Mouse (Mus musculus): ENCODE measurements around the gene Smim6. TPM values are rescaled to one million over a fixed set of nuclear protein-coding genes. Genes with fewer than 3 reads are reported as not detected.

Smim6 gene
- polyA plus RNA-seq, 1 experiment: 13.1 TPM

- Histone ChIP-seq H3K4me3 (replicated peaks; ENCODE audit: control insufficient read depth, low read depth, low read length) (no peak overlapping the region), H3K4me1 (ENCODE audit: control insufficient read depth, insufficient read depth, low read length) (peaks cover 9% of the 10 kb centered on the region), H3K27ac (ENCODE audit: control insufficient read depth, insufficient read depth, low read depth, low read length, poor library complexity) (no peak overlapping the region)
- WGBS: 88% methylated on average over 4 of the region's 4 CpGs
- no peak for TF ChIP-seq POLR2A (IDR thresholded peaks at IDR 0.05; ENCODE audit: borderline replicate concordance, control insufficient read depth, low read depth, low read length)
- TF ChIP-seq CTCF (IDR thresholded peaks at IDR 0.05; ENCODE audit: control insufficient read depth, insufficient read depth, low read length): no peak
Measured at GRCm38 (mm10) chr11:115916579-115916978, 4.8 kb downstream of the Smim6 start.

DNA sequence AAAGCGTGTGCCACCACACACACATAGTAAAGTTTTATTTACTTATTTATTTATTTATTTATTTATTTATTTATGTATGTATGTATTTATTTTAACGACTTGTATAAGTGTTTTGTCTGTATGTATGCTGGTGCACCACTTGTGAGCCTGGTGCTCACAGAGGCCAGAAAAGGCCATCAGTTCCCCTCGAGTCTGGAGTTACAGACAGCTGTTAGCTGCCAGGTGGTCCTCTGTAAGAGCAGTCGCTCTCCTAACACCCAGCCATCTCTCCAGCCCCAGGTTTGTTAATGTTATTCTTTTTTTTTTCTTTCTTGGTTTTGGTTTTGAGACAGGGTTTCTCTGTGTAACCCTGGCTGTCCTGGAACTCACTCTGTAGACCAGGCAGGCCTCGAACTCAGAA is 6.8 kb downstream of the Smim6 start:
- H3K27ac ChIP-seq (ENCODE audit: control insufficient read depth, insufficient read depth, low read depth, low read length, poor library complexity): peak overlapping the region; percentile 53; the same call in 1 of the 2 replicates
- 76% methylated on average over 5 of the region's 5 CpGs for WGBS

GRCm38 (mm10) chr11:115919073-115919472 is 7.3 kb downstream of the Smim6 start:
- TF ChIP-seq POLR2A (IDR thresholded peaks at IDR 0.05; ENCODE audit: borderline replicate concordance, control insufficient read depth, low read depth, low read length) (no peak), CTCF (IDR thresholded peaks at IDR 0.05; ENCODE audit: control insufficient read depth, insufficient read depth, low read length) (no peak)
- Histone ChIP-seq H3K4me1 (ENCODE audit: control insufficient read depth, insufficient read depth, low read length) (no peaks in the 10 kb centered on the region; the same call in 1 of the 2 replicates), H3K4me3 (replicated peaks; ENCODE audit: control insufficient read depth, low read depth, low read length) (no peak overlapping the region), H3K27ac (ENCODE audit: control insufficient read depth, insufficient read depth, low read depth, low read length, poor library complexity) (peak overlapping the region; percentile 22; the same call in 1 of the 2 replicates)
- 62% methylated on average over 5 of the region's 5 CpGs for WGBS

More for the DNA sequence above, 6.8 kb downstream of the Smim6 start:
- H3K4me1 ChIP-seq (ENCODE audit: control insufficient read depth, insufficient read depth, low read length): no peaks in the 10 kb centered on the region; the same call in 1 of the 2 replicates
- H3K4me3 ChIP-seq (replicated peaks; ENCODE audit: control insufficient read depth, low read depth, low read length): no peak overlapping the region
- TF ChIP-seq CTCF (IDR thresholded peaks at IDR 0.05; ENCODE audit: control insufficient read depth, insufficient read depth, low read length): no peak
- no peak for TF ChIP-seq POLR2A (IDR thresholded peaks at IDR 0.05; ENCODE audit: borderline replicate concordance, control insufficient read depth, low read depth, low read length)

DNA sequence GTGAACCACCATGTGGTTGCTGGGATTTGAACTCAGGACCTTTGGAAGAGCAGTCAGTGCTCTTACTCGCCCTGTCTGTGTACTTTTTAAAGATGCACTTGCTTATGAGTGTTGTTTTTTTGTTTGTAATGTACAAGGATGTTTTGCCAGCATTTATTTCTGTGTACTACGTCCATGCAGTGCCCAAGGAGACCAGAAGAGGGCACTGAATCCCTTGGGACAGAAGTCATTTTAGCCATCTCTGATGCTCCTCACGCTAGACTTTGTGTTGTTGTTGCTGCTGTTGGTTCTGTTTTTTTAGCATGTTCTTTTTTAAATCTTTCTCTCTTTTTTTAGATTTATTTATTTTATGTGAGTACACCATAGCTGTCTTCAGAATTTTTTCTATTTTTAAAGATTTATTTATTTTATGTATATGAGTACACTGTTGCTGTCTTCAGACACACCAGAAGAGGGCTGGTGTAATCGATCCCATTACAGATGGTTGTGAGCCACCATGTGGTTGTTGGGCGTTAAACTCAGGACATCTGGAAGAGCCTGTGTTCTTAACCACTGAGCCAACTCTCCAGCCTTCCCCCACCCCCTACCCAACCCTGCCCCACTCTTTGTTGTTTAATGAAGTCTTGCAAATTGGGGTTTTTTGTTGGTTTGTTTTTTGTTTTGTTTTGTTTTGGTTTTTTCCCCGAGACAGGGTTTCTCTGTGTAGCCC is 8.4 kb downstream of the Smim6 start:
- TF ChIP-seq CTCF (IDR thresholded peaks at IDR 0.05; ENCODE audit: control insufficient read depth, insufficient read depth, low read length) (peak; percentile 44; the same call in 1 of the 2 replicates), POLR2A (IDR thresholded peaks at IDR 0.05; ENCODE audit: borderline replicate concordance, control insufficient read depth, low read depth, low read length) (no peak)
- H3K27ac ChIP-seq (ENCODE audit: control insufficient read depth, insufficient read depth, low read depth, low read length, poor library complexity): no peak overlapping the region
- WGBS: 21% methylated on average over 6 of the region's 6 CpGs
- H3K4me3 ChIP-seq (replicated peaks; ENCODE audit: control insufficient read depth, low read depth, low read length): no peak overlapping the region
- no peaks in the 10 kb centered on the region; the same call in 1 of the 2 replicates for H3K4me1 ChIP-seq (ENCODE audit: control insufficient read depth, insufficient read depth, low read length)

- TF ChIP-seq POLR2A (IDR thresholded peaks at IDR 0.05; ENCODE audit: borderline replicate concordance, control insufficient read depth, low read depth, low read length) (no peak), CTCF (IDR thresholded peaks at IDR 0.05; ENCODE audit: control insufficient read depth, insufficient read depth, low read length) (no peak)
- WGBS: 89% methylated on average over 1 of the region's 1 CpGs
- Histone ChIP-seq H3K4me3 (replicated peaks; ENCODE audit: control insufficient read depth, low read depth, low read length) (no peak overlapping the region), H3K4me1 (ENCODE audit: control insufficient read depth, insufficient read depth, low read length) (no peaks in the 10 kb centered on the region; the same call in 1 of the 2 replicates), H3K27ac (ENCODE audit: control insufficient read depth, insufficient read depth, low read depth, low read length, poor library complexity) (no peak overlapping the region)
Measured at GRCm38 (mm10) chr11:115921986-115922385, 10.2 kb downstream of the Smim6 start.

DNA sequence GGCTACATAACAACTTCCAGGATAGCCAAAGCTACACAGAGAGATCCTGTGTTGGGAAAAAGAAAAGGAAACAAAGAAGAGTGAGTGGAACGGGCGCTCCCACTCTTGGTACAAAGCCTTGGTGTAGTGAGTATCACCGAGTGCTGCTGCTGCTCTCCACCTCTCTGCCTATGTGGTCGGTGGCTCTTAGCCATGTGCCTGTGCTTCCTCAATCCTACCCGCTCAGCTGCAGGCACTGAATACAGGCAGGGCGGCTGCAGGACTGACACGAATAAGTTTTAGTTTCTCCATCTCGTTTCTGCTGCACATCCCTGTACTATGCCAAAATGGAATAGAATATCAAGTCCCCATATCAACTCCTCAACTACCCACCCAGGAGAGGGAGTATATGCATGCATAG is 17.2 kb downstream of the Smim6 start:
- WGBS: 70% methylated on average over 8 of the region's 8 CpGs
- H3K4me3 ChIP-seq (replicated peaks; ENCODE audit: control insufficient read depth, low read depth, low read length): no peak overlapping the region
- peak overlapping the region; percentile 47 for H3K27ac ChIP-seq (ENCODE audit: control insufficient read depth, insufficient read depth, low read depth, low read length, poor library complexity)
- no peaks in the 10 kb centered on the region; the same call in 1 of the 2 replicates for H3K4me1 ChIP-seq (ENCODE audit: control insufficient read depth, insufficient read depth, low read length)
- no peak for TF ChIP-seq CTCF (IDR thresholded peaks at IDR 0.05; ENCODE audit: control insufficient read depth, insufficient read depth, low read length)
- no peak for TF ChIP-seq POLR2A (IDR thresholded peaks at IDR 0.05; ENCODE audit: borderline replicate concordance, control insufficient read depth, low read depth, low read length)

DNA sequence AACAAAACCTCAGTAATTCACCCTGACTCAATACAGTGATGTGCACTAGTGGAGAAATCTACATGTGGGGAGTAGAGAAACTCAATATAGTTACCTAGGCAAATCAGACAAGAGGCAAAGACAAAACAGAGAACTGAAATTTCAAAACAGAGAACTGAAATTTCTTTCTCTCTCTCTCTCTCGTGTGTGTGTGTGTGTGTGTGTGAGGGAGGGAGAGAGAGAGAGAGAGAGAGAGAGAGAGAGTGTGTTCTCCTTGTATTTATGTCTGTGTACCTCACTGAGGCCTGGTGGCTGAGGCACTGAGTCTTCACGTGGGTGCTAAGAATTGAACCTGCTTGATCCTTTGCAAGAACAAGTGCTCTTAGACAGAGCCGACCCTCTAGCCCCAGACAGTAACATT is 18.0 kb downstream of the Smim6 start:
- TF ChIP-seq POLR2A (IDR thresholded peaks at IDR 0.05; ENCODE audit: borderline replicate concordance, control insufficient read depth, low read depth, low read length) (no peak), CTCF (IDR thresholded peaks at IDR 0.05; ENCODE audit: control insufficient read depth, insufficient read depth, low read length) (no peak)
- H3K27ac ChIP-seq (ENCODE audit: control insufficient read depth, insufficient read depth, low read depth, low read length, poor library complexity): no peak overlapping the region
- H3K4me3 ChIP-seq (replicated peaks; ENCODE audit: control insufficient read depth, low read depth, low read length): no peak overlapping the region
- H3K4me1 ChIP-seq (ENCODE audit: control insufficient read depth, insufficient read depth, low read length): no peaks in the 10 kb centered on the region; the same call in 1 of the 2 replicates
- WGBS: 43% methylated on average over 3 of the region's 3 CpGs

DNA sequence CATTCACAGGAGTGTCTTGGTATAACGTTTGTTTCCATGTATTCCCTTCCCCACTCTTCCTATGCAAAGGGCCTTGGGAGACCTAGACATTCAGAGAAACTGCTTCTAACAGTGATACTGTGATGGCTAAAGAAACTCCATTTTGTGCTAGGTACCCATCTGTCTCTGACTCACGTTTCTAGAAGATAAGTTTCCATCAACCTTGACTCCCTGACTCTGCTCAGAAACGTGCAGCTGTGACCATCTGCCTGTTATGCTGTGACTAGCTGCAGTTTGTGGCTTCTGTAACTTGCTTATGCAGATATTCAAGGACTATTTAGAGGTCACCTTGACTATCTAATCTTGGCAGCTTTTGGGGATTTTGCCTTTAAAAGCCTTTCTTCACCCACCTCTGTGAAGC is 19.4 kb downstream of the Smim6 start:
- 63% methylated on average over 3 of the region's 3 CpGs for WGBS

More for the DNA sequence above, 19.4 kb downstream of the Smim6 start:
- no peak for TF ChIP-seq POLR2A (IDR thresholded peaks at IDR 0.05; ENCODE audit: borderline replicate concordance, control insufficient read depth, low read depth, low read length)
- no peak for TF ChIP-seq CTCF (IDR thresholded peaks at IDR 0.05; ENCODE audit: control insufficient read depth, insufficient read depth, low read length)
- Histone ChIP-seq H3K4me1 (ENCODE audit: control insufficient read depth, insufficient read depth, low read length) (no peaks in the 10 kb centered on the region; the same call in 1 of the 2 replicates), H3K27ac (ENCODE audit: control insufficient read depth, insufficient read depth, low read depth, low read length, poor library complexity) (no peak overlapping the region), H3K4me3 (replicated peaks; ENCODE audit: control insufficient read depth, low read depth, low read length) (no peak overlapping the region)
